Mouse (Mus musculus): Measurements from ENCODE around the gene Tcp11. TPM values are rescaled to one million over a fixed set of nuclear protein-coding genes. Genes with fewer than 3 reads are reported as not detected.

Gene Tcp11
- 2.2 and 4.5 TPM in 2 replicates for polyA plus RNA-seq (2012; ENCODE audit: low replicate concordance)

GRCm38 (mm10) chr17:28080045-28080816 is at the start of gene Tcp11:
Gene Tcp11 (minus strand): TSS chr17:28080639.

Other genes starting within 250 kb of the Tcp11 start
- gene Snrpc, start 242.5 kb downstream of the Tcp11 start, polyA plus RNA-seq (2012; ENCODE audit: low replicate concordance) = 207 and 370 TPM in 2 replicates
- gene Uhrf1bp1, start 224.2 kb downstream of the Tcp11 start, polyA plus RNA-seq (2012; ENCODE audit: low replicate concordance) = 2.9 and 11.9 TPM in 2 replicates
- gene Anks1, start 171.3 kb downstream of the Tcp11 start, polyA plus RNA-seq (2012; ENCODE audit: low replicate concordance) = 18.2 and 33.3 TPM in 2 replicates
- gene Taf11, start 170.8 kb downstream of the Tcp11 start, polyA plus RNA-seq (2012; ENCODE audit: low replicate concordance) = 24.7 and 28.5 TPM in 2 replicates
- gene Scube3, start 61.5 kb upstream of the Tcp11 start, polyA plus RNA-seq (2012; ENCODE audit: low replicate concordance) = 0.15 and 0.20 TPM in 2 replicates
- gene Zfp523, start 96.5 kb upstream of the Tcp11 start, polyA plus RNA-seq (2012; ENCODE audit: low replicate concordance) = 25.1 and 68.8 TPM in 2 replicates
- 145 and 319 TPM in 2 replicates for gene Def6, start 127.1 kb upstream of the Tcp11 start, polyA plus RNA-seq (2012; ENCODE audit: low replicate concordance)
- gene Ppard, start 152.1 kb upstream of the Tcp11 start, polyA plus RNA-seq (2012; ENCODE audit: low replicate concordance) = 37.1 and 71.8 TPM in 2 replicates
- gene Fance, start 232.9 kb upstream of the Tcp11 start, polyA plus RNA-seq (2012; ENCODE audit: low replicate concordance) = 40.1 and 48.3 TPM in 2 replicates
- gene Rpl10a, start 247.8 kb upstream of the Tcp11 start, polyA plus RNA-seq (2012; ENCODE audit: low replicate concordance) = 1,596 and 4,290 TPM in 2 replicates